Comparison of ENCODE assay signal across 11 mouse cellular contexts in the genomic region with DNA sequence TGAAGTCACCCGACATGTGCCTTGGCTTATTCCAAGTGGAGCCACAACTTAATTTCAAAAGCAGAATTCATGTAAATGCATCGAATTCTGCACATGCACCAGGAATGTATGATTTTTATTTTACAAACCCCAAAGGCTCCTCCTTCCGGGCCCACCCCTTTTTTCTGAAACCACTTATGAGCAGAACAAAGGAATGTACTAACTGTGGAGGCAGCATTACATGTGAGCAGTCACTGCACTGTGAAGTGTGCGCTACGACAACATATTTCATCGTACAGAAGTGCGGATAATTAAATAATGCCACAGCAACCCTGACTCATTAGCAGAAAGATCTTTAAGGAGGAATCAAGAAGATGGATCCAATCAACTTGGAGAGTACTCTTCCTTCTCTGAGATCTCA.
DNase-seq lines count a peak whose midpoint lies in the region; ATAC-seq and TF ChIP-seq lines count a peak whose summit lies in the region.
"Had no signal": no experiment of that assay in that cellular context is flagged by ENCODE, and none has a peak within 500 bp of the region (broad histone marks: within the 10 kb centered on the region; RNA-seq: fewer than 3 reads in every experiment).

No protein-coding gene starts in this region.

- peaks cover 44% of the 10 kb centered on the region for H3K36me3 ChIP-seq in forebrain, embryonic 12.5 days (replicated peaks)
- H3K36me3 ChIP-seq in midbrain, embryonic 11.5 days (ENCODE audit: control insufficient read depth, insufficient read depth, low read length): peaks cover 27% of the 10 kb centered on the region

- H3K9me3 ChIP-seq in forebrain, embryonic 12.5 days: no peaks in the 10 kb centered on the region
- H3K9me3 ChIP-seq in midbrain, embryonic 11.5 days (ENCODE audit: control insufficient read depth, low read length): no peaks in the 10 kb centered on the region

- H3K27me3 ChIP-seq in forebrain, embryonic 12.5 days: no peaks in the 10 kb centered on the region
- no peaks in the 10 kb centered on the region for H3K27me3 ChIP-seq in midbrain, embryonic 11.5 days (ENCODE audit: control insufficient read depth, insufficient read depth, low read length)

- H3K27ac ChIP-seq in gastrocnemius, adult 2 months: peak overlapping the region; percentile 86
- H3K27ac ChIP-seq in forebrain, embryonic 12.5 days: peak overlapping the region; percentile 95
- H3K27ac ChIP-seq in midbrain, embryonic 11.5 days (ENCODE audit: low read depth, low read length): peak overlapping the region; percentile 86

- WGBS in forebrain, embryonic 12.5 days: 44% methylated on average over 7 of the region's 7 CpGs
- 85% methylated on average over 7 of the region's 7 CpGs for WGBS in midbrain, embryonic 11.5 days

- ATAC-seq in forebrain, embryonic 12.5 days (ENCODE audit: low FRiP score): peak; percentile 55; the same call in 1 of the 2 replicates
- no peak for ATAC-seq in midbrain, embryonic 11.5 days (ENCODE audit: low FRiP score)

- peak overlapping the region; percentile 62 for H3K4me2 ChIP-seq in forebrain, embryonic 12.5 days
- H3K4me2 ChIP-seq in midbrain, embryonic 11.5 days: peak overlapping the region; percentile 57

- peak overlapping the region; percentile 81 for H3K4me3 ChIP-seq in gastrocnemius, adult 2 months
- peak overlapping the region; percentile 37 for H3K4me3 ChIP-seq in forebrain, embryonic 12.5 days (replicated peaks)
- peak overlapping the region; percentile 29; the same call in 1 of the 2 replicates for H3K4me3 ChIP-seq in midbrain, embryonic 11.5 days (ENCODE audit: low read depth, low read length)

- H3K4me1 ChIP-seq in forebrain, embryonic 12.5 days: peaks cover 52% of the 10 kb centered on the region
- H3K4me1 ChIP-seq in midbrain, embryonic 11.5 days (ENCODE audit: control insufficient read depth, insufficient read depth, low read length): peaks cover 34% of the 10 kb centered on the region

- intact Hi-C loops in gastrocnemius, adult 2 months (cut with DNase I): no loop called here

- TF ChIP-seq CTCF in gastrocnemius, adult 2 months (IDR thresholded peaks at IDR 0.05): no peak

- no peak for DNase-seq in gastrocnemius, adult 2 months
- no peak for DNase-seq in gastrocnemius, postnatal 4 days (ENCODE audit: low spot score in 2 of 2)
- peak; percentile 83 for DNase-seq in 3T3-L1 (ENCODE audit: low read depth, low spot score)
- no peak for DNase-seq in midbrain, embryonic 11.5 days (ENCODE audit: low spot score, missing footprints)
- DNase-seq in natural killer cell, adult 2 months (ENCODE audit: low spot score in 2 of 2): no peak
- DNase-seq in urinary bladder, postnatal 10 days (ENCODE audit: low spot score): no peak
- no peak for DNase-seq in cerebellum, adult 9-11 months
- DNase-seq: gastrocnemius, postnatal 10 days; lung, postnatal 36 days; right cerebral cortex, postnatal 25 days had no signal

- H3K9ac ChIP-seq in forebrain, embryonic 12.5 days: peak overlapping the region; percentile 68
- peak overlapping the region; percentile 76; the same call in 1 of the 2 replicates for H3K9ac ChIP-seq in midbrain, embryonic 11.5 days (ENCODE audit: low read length)

Comparison
In these comparisons a context has a peak if more than half of its experiments do, and no peak if none do; other contexts are left out.
1. H3K4me3 ChIP-seq: peak in every context shown above with its lines; median percentile 81 in gastrocnemius, adult 2 months; 37 in forebrain, embryonic 12.5 days; 29 in midbrain, embryonic 11.5 days.